Mouse (Mus musculus): ENCODE data around the gene Rreb1. TPM values are rescaled to one million over a fixed set of nuclear protein-coding genes. Genes with fewer than 3 reads are reported as not detected.

The Rreb1 gene
- polyA plus RNA-seq (2012; rRNA removed) = 4.4 and 6.7 TPM in 2 replicates

DNA sequence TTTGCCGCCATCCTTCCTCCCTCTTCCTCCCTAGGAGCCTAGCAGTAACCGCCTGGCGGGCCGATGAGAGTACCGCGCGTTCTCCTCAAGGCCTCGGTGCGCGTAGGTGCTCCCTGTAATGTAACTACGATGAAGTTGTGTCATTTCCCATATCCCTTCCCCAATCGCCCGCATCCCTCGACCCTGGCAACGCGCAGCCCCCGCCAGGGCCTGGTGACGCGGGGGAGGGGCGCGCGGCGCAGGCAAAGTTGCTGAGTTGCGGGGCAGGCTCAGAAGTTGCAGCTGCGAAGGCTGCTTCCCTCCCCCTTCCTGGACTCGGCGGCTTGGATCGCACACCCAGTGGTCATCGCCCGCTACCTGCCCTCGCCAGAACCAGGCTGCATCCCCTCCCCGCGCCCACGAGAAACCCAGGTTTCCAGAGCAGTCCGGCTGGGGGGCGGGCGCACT, at the start of gene Rreb1:
Gene Rreb1, plus strand, starts transcription at position 254 of the 447 bp plus-strand sequence.

DNA sequence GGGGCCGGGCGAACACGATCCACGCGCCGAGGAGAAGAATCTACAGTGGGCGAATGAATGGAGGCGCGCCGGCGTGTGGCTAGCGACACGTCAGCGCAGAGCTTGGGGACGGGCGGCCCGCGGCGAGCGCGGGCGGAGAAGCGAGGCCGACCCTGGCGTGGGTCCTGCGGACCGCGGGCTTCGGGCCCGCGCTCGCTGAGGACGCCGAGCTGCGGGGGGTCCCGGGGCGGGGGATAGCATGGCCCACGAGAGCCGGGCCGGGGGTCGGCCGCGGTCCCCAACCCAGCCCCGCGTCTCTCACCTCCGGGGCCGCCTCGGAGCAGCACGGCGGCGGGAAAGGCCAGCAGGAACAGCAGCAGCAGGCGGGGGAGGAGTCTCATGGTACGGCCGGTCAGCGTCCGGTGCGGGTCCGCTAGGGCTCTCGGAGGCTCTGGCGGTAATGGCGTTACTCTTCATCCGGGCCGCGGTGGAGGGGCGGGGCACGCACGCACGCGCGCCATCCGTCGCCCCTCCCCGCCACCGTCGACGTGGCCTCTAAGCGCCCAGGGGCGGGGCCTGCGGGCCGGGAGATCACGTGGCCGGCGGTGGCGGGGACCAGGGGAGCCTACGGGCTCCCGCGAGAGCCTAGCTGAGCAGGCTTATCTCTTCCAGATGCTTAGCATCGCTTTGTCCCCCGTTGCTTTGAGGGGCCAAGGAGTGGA, 215.7 kb downstream of the Rreb1 start, which contains the start of gene Ssr1:
Gene Ssr1, minus strand, starts transcription at position 514 of the 701 bp plus-strand sequence.

Other genes with a start within 250 kb of the Rreb1 start
- 15.4 and 16.0 TPM in 2 replicates for gene Ssr1, start 215.8 kb downstream of the Rreb1 start, polyA plus RNA-seq (2012; rRNA removed)

Data from liver, embryonic 18 days (tissue).